Mouse (Mus musculus): ENCODE results near the gene Sphk1. TPM values are rescaled to one million over a fixed set of nuclear protein-coding genes. Genes with fewer than 3 reads are reported as not detected.

The Sphk1 gene
- polyA plus RNA-seq, 1 experiment from 2014 or later: 11.0 TPM

Other genes starting within 250 kb of the Sphk1 start
- gene Galr2, start 250.0 kb upstream of the Sphk1 start, polyA plus RNA-seq (2015; fragmentation: Nextera tagmentation; extraction: Ambion mirVana): 0.51 and 0.68 TPM in 2 replicates
- 106 and 108 TPM in 2 replicates for gene Exoc7, start 223.7 kb upstream of the Sphk1 start, polyA plus RNA-seq (2015; fragmentation: Nextera tagmentation; extraction: Ambion mirVana)
- 13.7 and 23.2 TPM in 2 replicates for gene Foxj1, start 195.5 kb upstream of the Sphk1 start, polyA plus RNA-seq (2015; fragmentation: Nextera tagmentation; extraction: Ambion mirVana)
- 69.8 and 78.1 TPM in 2 replicates for gene Rnf157, start 117.9 kb upstream of the Sphk1 start, polyA plus RNA-seq (2015; fragmentation: Nextera tagmentation; extraction: Ambion mirVana)
- gene Ubald2, start 96.8 kb upstream of the Sphk1 start, polyA plus RNA-seq (2015; fragmentation: Nextera tagmentation; extraction: Ambion mirVana): 42.7 and 44.3 TPM in 2 replicates
- gene Qrich2, start 64.7 kb upstream of the Sphk1 start, polyA plus RNA-seq (2015; fragmentation: Nextera tagmentation; extraction: Ambion mirVana): 0.07 and 0.47 TPM in 2 replicates
- 181 and 186 TPM in 2 replicates for gene Prpsap1, start 36.7 kb upstream of the Sphk1 start, polyA plus RNA-seq (2015; fragmentation: Nextera tagmentation; extraction: Ambion mirVana)
- 35.0 and 36.7 TPM in 2 replicates for gene Ube2o, start 50.5 kb downstream of the Sphk1 start, polyA plus RNA-seq (2015; fragmentation: Nextera tagmentation; extraction: Ambion mirVana)
- 0.14 TPM in 1 of 2 replicates, not detected in the other for gene Aanat, start 55.5 kb downstream of the Sphk1 start, polyA plus RNA-seq (2015; fragmentation: Nextera tagmentation; extraction: Ambion mirVana)
- gene Rhbdf2, start 96.1 kb downstream of the Sphk1 start, polyA plus RNA-seq (2015; fragmentation: Nextera tagmentation; extraction: Ambion mirVana): 1.1 and 1.6 TPM in 2 replicates
- gene Prcd, start 122.6 kb downstream of the Sphk1 start, polyA plus RNA-seq (2015; fragmentation: Nextera tagmentation; extraction: Ambion mirVana): 2.8 and 3.8 TPM in 2 replicates
- 25.7 and 29.1 TPM in 2 replicates for gene Cygb, start 123.4 kb downstream of the Sphk1 start, polyA plus RNA-seq (2015; fragmentation: Nextera tagmentation; extraction: Ambion mirVana)
- not detected in 2 replicates for gene St6galnac1, start 244.6 kb downstream of the Sphk1 start, polyA plus RNA-seq (2015; fragmentation: Nextera tagmentation; extraction: Ambion mirVana)

All from hindbrain, embryonic 15.5 days (tissue).